Mouse (Mus musculus): Measurements from ENCODE around the gene Rnf126.

Rnf126 gene

GRCm38 (mm10) chr10:79766508-79767325 is at the start of gene Rnf126:
Gene Rnf126, minus strand, starts transcription at chr10:79766952.
- DNase-seq (ENCODE audit: low spot score), result peak; percentile 99

- DNase-seq (ENCODE audit: low spot score), result no peak
Measured at GRCm38 (mm10) chr10:79815671-79816494, 49.1 kb upstream of the Rnf126 start.

- DNase-seq (ENCODE audit: low spot score), result no peak
Measured at GRCm38 (mm10) chr10:79814271-79814842, 47.6 kb upstream of the Rnf126 start.

- peak; percentile 83 for DNase-seq (ENCODE audit: low spot score)
Measured at GRCm38 (mm10) chr10:79811736-79812637, 45.2 kb upstream of the Rnf126 start.

- DNase-seq (ENCODE audit: low spot score), result peak; percentile 56
Measured at GRCm38 (mm10) chr10:79808728-79809127, 42.0 kb upstream of the Rnf126 start.

GRCm38 (mm10) chr10:79807826-79808225 is 41.1 kb upstream of the Rnf126 start:
- DNase-seq (ENCODE audit: low spot score), result no peak

- DNase-seq (ENCODE audit: low spot score), result no peak
Measured at GRCm38 (mm10) chr10:79806972-79807371, 40.2 kb upstream of the Rnf126 start.

DNA sequence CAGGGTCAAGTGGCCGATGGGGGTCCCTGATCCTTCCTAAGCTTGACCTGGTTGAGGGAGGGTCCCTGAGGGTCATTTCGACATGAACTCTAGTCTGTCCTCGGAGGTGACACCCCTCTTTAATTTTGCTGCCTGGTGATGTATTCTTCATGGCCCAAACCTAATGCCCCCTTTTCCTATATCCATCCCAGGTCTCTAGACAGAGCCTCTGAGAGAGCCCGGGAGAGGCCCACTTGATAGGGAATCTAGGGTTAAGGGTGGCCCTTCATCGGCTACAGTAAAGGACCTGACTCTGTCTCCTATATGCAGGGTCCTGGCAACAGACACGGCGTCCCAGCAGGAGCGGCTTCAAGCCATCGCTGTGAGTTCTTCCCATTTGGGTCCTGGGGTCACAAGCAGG is 39.6 kb upstream of the Rnf126 start:
- no peak for DNase-seq (ENCODE audit: low spot score)

GRCm38 (mm10) chr10:79805636-79806035 is 38.9 kb upstream of the Rnf126 start:
- DNase-seq (ENCODE audit: low spot score), result no peak

DNA sequence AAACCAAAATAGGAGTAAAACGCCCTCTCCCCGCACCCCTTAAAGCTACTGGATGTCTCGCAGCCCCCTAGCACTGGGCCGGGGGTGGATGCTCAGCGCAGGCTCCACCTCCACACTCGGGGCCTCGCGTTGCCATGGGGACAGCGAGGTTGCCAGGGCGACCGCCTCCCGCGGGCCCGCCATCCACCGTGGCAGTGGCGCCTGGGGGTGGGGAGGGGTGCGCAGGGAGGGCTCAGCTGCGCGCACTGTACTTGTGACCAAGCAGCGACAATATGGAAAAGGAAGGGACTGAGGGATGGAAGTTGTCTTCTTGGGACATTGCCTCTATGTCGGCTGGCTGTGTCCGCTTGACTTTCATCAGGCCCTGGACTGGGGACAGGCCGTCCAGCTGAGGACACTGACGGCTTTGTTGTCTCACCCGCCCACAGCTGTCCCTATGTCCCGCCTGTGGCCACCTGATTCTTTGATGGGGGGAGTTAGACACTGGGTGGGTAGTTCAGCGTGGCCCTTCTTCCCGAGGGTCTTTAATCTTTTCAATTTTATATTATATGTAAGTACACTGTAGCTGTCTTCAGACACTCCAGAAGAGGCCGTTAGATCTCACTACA is 37.1 kb upstream of the Rnf126 start:
- no peak for DNase-seq (ENCODE audit: low spot score)

GRCm38 (mm10) chr10:79802331-79802971 is 35.7 kb upstream of the Rnf126 start:
- peak; percentile 71 for DNase-seq (ENCODE audit: low spot score)

DNA sequence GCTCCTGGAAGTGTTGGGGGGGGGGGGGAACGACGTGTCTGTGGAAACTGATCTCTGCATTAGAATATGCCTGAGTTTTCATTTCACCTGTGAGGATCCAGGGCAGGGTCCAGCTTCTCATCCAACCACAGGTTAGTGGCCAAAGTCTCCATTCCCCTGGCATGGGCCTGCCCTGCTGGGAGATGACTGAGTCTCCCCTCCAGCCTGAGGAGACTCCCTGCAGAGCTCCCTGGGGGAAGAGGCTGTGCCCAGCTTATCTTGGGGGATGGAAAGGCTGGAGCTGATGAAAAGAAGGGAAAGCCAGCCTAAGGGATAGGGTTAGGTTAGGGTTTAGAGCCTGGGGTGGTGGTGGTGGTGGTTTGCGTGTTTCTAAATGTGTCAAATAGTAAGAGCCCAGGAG is 35.1 kb upstream of the Rnf126 start:
- DNase-seq (ENCODE audit: low spot score), result no peak

DNA sequence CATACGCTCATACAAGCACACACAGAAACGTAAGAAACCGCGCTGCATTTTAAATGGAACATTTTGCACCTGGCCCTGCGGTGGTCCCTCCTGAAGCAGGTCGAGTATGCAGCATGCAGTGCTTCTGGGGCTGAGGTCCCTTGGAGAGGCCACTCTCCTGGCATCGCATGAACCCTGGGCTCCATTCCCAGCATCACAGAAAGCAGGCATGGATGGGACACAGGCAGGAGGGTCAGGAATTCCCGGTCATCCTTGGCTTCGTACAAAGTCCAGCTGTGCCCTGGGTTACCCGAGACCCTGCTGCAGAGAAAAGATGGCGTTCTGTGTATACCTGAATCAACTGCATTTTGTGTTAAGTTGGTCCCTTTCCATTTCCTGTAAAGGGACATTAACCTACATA is 33.8 kb upstream of the Rnf126 start:
- DNase-seq (ENCODE audit: low spot score), result no peak

DNA sequence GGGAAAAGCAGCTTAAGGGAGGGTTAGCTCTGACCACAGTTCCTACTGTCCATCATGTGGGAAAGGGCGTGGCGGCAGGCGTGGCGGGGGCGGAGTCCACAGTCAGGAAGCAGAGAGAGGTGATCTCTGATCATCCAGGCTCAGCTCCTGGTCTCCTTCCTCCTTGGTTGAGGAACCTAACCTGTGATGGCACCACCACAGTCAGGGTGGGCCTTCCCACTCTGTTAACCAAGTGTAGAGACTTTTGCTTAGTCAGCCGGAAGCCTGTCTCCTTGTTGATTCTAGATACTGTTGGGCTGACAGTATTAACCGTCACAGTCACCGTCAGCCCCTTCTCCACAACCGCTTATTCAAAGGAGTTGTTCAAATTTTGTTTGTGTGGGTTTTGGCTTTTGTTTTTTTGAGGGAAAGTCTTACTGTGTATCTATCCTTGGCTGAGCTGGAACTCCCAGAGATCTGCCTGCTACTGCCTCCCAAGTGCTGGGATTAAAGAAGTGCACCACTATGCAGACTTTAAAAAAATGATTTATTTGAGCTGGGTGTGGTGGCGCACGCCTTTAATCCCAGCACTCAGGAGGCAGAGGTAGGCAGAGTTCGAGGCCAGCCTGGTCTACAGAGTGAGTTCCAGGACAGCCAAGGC is 31.7 kb upstream of the Rnf126 start:
- DNase-seq (ENCODE audit: low spot score), result no peak

DNA sequence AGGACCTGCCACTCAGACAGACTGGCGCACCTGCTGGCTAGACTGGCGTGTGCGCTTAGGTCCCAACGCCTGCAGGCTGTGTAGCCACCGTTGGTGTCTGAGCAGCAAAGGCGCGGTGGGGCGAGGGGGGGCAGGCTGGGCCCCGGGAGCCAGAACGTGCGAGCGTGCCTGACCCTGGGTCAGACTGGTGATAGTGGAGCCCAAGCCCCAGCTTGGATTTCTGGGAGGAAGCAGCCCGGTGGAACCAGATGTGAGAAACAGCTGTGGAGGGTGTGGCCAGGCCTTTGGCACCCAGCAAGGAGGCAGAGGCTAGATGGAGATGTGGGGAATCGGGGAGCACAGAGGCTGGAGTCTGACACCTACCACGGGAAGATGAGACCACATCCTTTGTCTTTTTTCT is 30.6 kb upstream of the Rnf126 start:
- DNase-seq (ENCODE audit: low spot score), result no peak

- no peak for DNase-seq (ENCODE audit: low spot score)
Measured at GRCm38 (mm10) chr10:79795905-79796304, 29.2 kb upstream of the Rnf126 start.

- DNase-seq (ENCODE audit: low spot score), result peak; percentile 83
Measured at GRCm38 (mm10) chr10:79794491-79794931, 27.8 kb upstream of the Rnf126 start.

- no peak for DNase-seq (ENCODE audit: low spot score)
Measured at GRCm38 (mm10) chr10:79793738-79794490, 27.2 kb upstream of the Rnf126 start.

GRCm38 (mm10) chr10:79793051-79793737 is 26.4 kb upstream of the Rnf126 start, which contains the start of gene Palm:
Gene Palm, plus strand, starts transcription at chr10:79793572.
- peak; percentile 68 for DNase-seq (ENCODE audit: low spot score)
